10 mouse cellular contexts compared by ENCODE assay signal in genomic region chr6:67510752-67511151, GRCm38 (mm10). TPM values are rescaled to one million over a fixed set of nuclear protein-coding genes. Genes with fewer than 3 reads are reported as not detected.
DNase-seq lines count a peak whose midpoint lies in the region; ATAC-seq lines count a peak whose summit lies in the region.
"Had no signal": no experiment of that assay in that cellular context is flagged by ENCODE, and none has a peak within 500 bp of the region (broad histone marks: within the 10 kb centered on the region; RNA-seq: fewer than 3 reads in every experiment).

No protein-coding gene starts in this region.

- no peaks in the 10 kb centered on the region for H3K36me3 ChIP-seq in kidney, embryonic 15.5 days
- H3K36me3 ChIP-seq: lung, embryonic 15.5 days had no signal

- H3K27me3 ChIP-seq in kidney, embryonic 15.5 days = no peaks in the 10 kb centered on the region
- H3K27me3 ChIP-seq: lung, embryonic 15.5 days had no signal

- no peak overlapping the region for H3K4me3 ChIP-seq in kidney, embryonic 15.5 days (replicated peaks)
- H3K4me3 ChIP-seq: lung, embryonic 15.5 days had no signal

- H3K9ac ChIP-seq in kidney, embryonic 15.5 days = no peak overlapping the region
- H3K9ac ChIP-seq: lung, embryonic 15.5 days had no signal

- ATAC-seq in kidney, embryonic 15.5 days (replicated peaks; ENCODE audit: low FRiP score) = peak; percentile 52; the same call in 1 of the 2 replicates
- ATAC-seq in megakaryocyte-erythroid progenitor cell, adult 5-6 weeks (replicated peaks; ENCODE audit: low FRiP score, low TSS enrichment, poor library complexity, severe bottlenecking) = peak; percentile 93

- no peak overlapping the region for H3K4me2 ChIP-seq in kidney, embryonic 15.5 days
- H3K4me2 ChIP-seq: lung, embryonic 15.5 days had no signal

- DNase-seq in adrenal gland, adult (ENCODE audit: inconsistent age in 2 of 2, low spot score in 1 of 2) = peak; percentile 32 to 83
- DNase-seq in adrenal gland, adult 8-10 months = no peak
- DNase-seq in layer of hippocampus, postnatal 10 days (ENCODE audit: low spot score in 2 of 2) = peak; percentile 54 to 63
- DNase-seq in layer of hippocampus, postnatal 36 days = no peak
- DNase-seq in brain, adult 2 months (ENCODE audit: low read depth, low spot score) = peak; percentile 31
- DNase-seq in thymus, postnatal 0 days (ENCODE audit: low spot score) = peak; percentile 54

- no peaks in the 10 kb centered on the region for H3K4me1 ChIP-seq in kidney, embryonic 15.5 days
- H3K4me1 ChIP-seq: lung, embryonic 15.5 days had no signal

- no peaks in the 10 kb centered on the region for H3K9me3 ChIP-seq in kidney, embryonic 15.5 days (replicated peaks)
- H3K9me3 ChIP-seq: lung, embryonic 15.5 days had no signal

- H3K27ac ChIP-seq in kidney, embryonic 15.5 days = no peak overlapping the region
- H3K27ac ChIP-seq: lung, embryonic 15.5 days had no signal

RNA-seq across cellular contexts. Expression of gene Il23r, which starts 19.1 kb away (rescaled TPM):
- total RNA-seq in adrenal gland, adult 8-10 months (2022) = 10 to 100 TPM; 22.9 to 29.1 (median 28.2) TPM
- total RNA-seq in layer of hippocampus, postnatal 10 days (2021) = under 1 TPM in 1 of 2 experiments, not detected in 1; 0.14 TPM
- total RNA-seq in layer of hippocampus, postnatal 36 days (2021) = not detected
- polyA plus RNA-seq in kidney, embryonic 15.5 days (2015; fragmentation: Nextera tagmentation; extraction: Ambion mirVana) = not detected in 2 replicates
- not detected in 2 replicates for total RNA-seq in megakaryocyte-erythroid progenitor cell, adult 5-6 weeks (2014; fragmentation: Nextera tagmentation)
- not detected in 2 replicates for total RNA-seq in megakaryocyte-erythroid progenitor cell, adult 5-6 weeks (2017)
- 1.3 and 1.8 TPM in 2 replicates for polyA plus RNA-seq in thymus, postnatal 0 days (2015; fragmentation: Nextera tagmentation; extraction: Ambion mirVana)
- polyA plus RNA-seq: C2C12; lung, embryonic 15.5 days had no signal

RNA-seq across cellular contexts. Expression of gene Tacstd2, which starts 24.8 kb away (rescaled TPM):
- not detected for total RNA-seq in adrenal gland, adult 8-10 months (2022)
- 1 to 10 TPM; 2.0 to 2.7 TPM for total RNA-seq in layer of hippocampus, postnatal 10 days (2021)
- total RNA-seq in layer of hippocampus, postnatal 36 days (2021) = 1 to 10 TPM; 1.6 to 2.5 TPM
- 61.1 and 63.1 TPM in 2 replicates for polyA plus RNA-seq in kidney, embryonic 15.5 days (2015; fragmentation: Nextera tagmentation; extraction: Ambion mirVana)
- total RNA-seq in megakaryocyte-erythroid progenitor cell, adult 5-6 weeks (2014; fragmentation: Nextera tagmentation) = 7.3 and 8.7 TPM in 2 replicates
- total RNA-seq in megakaryocyte-erythroid progenitor cell, adult 5-6 weeks (2017) = 6.5 and 15.5 TPM in 2 replicates
- polyA plus RNA-seq in thymus, postnatal 0 days (2015; fragmentation: Nextera tagmentation; extraction: Ambion mirVana) = 5.8 and 7.1 TPM in 2 replicates
- polyA plus RNA-seq: C2C12 had no signal

Comparison
In these comparisons a context has a peak if more than half of its experiments do, and no peak if none do; other contexts are left out.
1. DNase-seq: peak in adrenal gland, adult (2 of 2), layer of hippocampus, postnatal 10 days (2 of 2), brain, adult 2 months (single experiment) and thymus, postnatal 0 days (single experiment); none in adrenal gland, adult 8-10 months (single experiment) and layer of hippocampus, postnatal 36 days (0 of 2).
2. RNA of gene Il23r, which starts 19.1 kb away (total RNA-seq): 22.9 to 29.1 TPM in adrenal gland, adult 8-10 months; 0.14 TPM in layer of hippocampus, postnatal 10 days, not detected in layer of hippocampus, postnatal 36 days and not detected in megakaryocyte-erythroid progenitor cell, adult 5-6 weeks; every median in the first group is over 10 times any median in the second.